Mouse (Mus musculus): ENCODE measurements at regions not wholly inside any gene's neighbourhood (a gene's known extent, or its start where the extent isn't known, plus 50 kb on each side); places are given as distances from the start of the nearest gene placed in this dataset.
A peak's percentile ranks its signal among the peaks of the same experiment; 100 is the strongest.

DNA sequence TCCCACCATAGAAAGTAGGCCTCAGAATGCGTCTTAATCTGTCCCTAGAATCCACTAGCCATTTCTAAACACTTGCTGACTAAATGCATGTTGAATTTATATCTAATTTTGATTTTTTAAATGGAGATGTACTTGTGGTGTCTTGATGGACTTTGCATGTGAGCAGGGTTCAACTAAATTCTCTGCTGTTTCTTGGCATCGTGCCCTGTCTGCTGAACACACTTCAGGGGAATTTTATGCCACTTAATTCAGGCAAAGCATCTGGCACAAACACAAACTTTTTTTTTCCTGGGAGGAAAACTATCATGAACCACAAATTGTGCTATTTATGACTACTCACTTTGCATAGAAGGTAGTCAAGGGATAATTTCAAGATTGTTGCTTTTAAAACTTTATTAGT is 87.7 kb downstream of the Stc2 start:
- WGBS, result 74% methylated on average over 2 of the region's 2 CpGs

DNA sequence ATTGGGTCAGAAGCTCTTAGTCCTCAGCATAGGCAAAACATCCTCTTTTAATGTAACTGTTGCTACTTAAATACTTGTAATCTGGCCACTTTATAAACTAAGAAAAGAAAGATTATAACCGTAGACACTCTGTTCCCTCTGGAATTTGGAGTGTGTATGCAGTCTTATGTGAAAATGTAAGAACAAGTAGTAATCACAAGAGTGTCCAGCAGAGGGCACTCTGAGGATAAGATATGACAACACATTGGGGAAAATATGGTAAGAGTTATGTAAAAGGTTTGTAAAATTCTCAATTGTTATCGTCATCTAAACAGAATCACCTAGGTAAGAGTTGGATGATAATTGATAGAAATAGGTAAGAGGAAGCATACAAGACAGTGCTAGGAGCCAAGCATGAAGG is 66.2 kb upstream of the Gm17332 start:
- H3K36me3 ChIP-seq (ENCODE audit: control insufficient read depth, insufficient read depth, low read length), result no peaks in the 10 kb centered on the region
- H3K27me3 ChIP-seq (replicated peaks; ENCODE audit: control insufficient read depth, insufficient read depth, low read length), result no peaks in the 10 kb centered on the region
- H3K27ac ChIP-seq (ENCODE audit: low read depth, low read length), result no peak overlapping the region
- WGBS, result 18% methylated on average over 2 of the region's 2 CpGs
- no peaks in the 10 kb centered on the region for H3K4me1 ChIP-seq (ENCODE audit: control insufficient read depth, insufficient read depth, low read depth, low read length)
- H3K4me3 ChIP-seq (ENCODE audit: low read length), result no peak overlapping the region
- H3K9ac ChIP-seq (ENCODE audit: low read depth, low read length), result no peak overlapping the region
- ATAC-seq, result peak; percentile 84
- H3K9me3 ChIP-seq (ENCODE audit: control insufficient read depth, low read length), result no peaks in the 10 kb centered on the region
- H3K4me2 ChIP-seq (ENCODE audit: low read length), result no peak overlapping the region

More for the DNA sequence above, 87.7 kb downstream of the Stc2 start:
- H3K4me1 ChIP-seq (ENCODE audit: control insufficient read depth, insufficient read depth, low read depth, low read length), result no peaks in the 10 kb centered on the region
- H3K9ac ChIP-seq (ENCODE audit: low read depth, low read length), result no peak overlapping the region
- H3K27me3 ChIP-seq (replicated peaks; ENCODE audit: control insufficient read depth, insufficient read depth, low read length), result no peaks in the 10 kb centered on the region
- ATAC-seq, result no peak
- no peak overlapping the region for H3K27ac ChIP-seq (ENCODE audit: low read depth, low read length)
- no peak overlapping the region for H3K4me3 ChIP-seq (ENCODE audit: low read length)
- H3K36me3 ChIP-seq (ENCODE audit: control insufficient read depth, insufficient read depth, low read length), result no peaks in the 10 kb centered on the region
- no peak overlapping the region for H3K4me2 ChIP-seq (ENCODE audit: low read length)
- H3K9me3 ChIP-seq (ENCODE audit: control insufficient read depth, low read length), result no peaks in the 10 kb centered on the region
